Mouse (Mus musculus): ENCODE measurements at regions not wholly inside any gene's neighbourhood (a gene's known extent, or its start where the extent isn't known, plus 50 kb on each side); places are given as distances from the start of the nearest gene placed in this dataset.

DNA sequence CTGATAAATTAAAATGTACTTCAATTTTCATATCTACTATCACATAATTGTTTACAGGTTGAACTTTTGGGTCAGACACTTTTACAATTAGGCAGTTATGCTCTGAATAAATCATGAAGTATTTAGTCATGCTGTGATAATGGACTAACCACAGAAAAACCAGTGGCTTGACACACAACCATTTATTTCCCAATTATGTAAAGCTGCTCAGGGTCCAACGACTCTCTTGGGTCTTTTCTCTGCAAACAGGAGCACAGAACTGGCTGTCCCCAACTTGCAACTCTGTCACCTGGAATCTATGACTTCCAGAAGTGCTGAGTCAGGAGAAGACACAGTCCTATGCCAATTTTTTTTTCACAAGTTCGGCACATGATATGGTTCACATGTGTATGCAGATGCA lies 214.8 kb downstream of the Kcnj2 start:
- no peak for DNase-seq

DNA sequence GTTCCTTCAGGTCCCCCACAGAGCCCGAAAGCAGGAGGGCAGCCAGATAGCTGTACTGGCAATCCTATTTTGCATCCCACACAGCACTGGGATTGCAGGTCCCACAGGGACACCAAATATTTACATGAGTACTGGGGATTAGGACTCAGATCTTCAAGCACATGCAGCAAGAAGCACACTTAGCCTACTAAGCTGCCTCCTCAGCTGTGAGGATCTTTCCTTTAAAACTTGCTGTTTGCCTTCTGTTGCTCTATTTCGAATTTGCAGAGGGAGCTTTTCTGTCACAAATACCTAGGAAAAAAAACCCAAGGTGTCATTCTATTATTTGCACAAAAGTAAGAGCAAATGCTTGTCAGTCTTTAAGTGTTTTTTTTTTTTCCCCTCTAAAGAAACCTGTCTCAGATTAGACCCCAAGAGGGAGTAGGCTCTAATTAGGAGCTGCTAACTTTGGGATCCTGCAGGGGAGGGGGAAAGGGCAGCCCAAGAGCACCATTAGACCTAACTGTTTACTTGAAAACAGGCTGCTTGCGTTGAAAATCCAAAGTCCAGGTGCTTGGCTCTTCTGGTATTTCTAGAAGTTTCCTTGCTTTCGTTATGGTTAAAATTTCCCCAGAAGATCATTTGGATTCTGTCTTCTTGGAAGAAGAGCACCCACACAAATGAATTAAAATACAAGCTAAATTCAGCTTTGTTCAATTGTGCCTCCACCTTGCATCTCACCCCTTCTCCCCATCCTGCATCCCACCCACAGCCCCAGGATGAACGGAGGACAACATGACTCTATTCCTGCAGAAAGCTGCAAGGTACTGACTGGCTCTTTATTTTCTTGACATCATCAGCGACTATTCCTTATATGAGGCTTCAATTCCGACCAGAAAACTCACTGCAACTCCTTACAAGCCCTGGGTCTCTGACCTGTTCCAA lies 215.5 kb downstream of the Kcnj2 start:
- no peak for DNase-seq

DNA sequence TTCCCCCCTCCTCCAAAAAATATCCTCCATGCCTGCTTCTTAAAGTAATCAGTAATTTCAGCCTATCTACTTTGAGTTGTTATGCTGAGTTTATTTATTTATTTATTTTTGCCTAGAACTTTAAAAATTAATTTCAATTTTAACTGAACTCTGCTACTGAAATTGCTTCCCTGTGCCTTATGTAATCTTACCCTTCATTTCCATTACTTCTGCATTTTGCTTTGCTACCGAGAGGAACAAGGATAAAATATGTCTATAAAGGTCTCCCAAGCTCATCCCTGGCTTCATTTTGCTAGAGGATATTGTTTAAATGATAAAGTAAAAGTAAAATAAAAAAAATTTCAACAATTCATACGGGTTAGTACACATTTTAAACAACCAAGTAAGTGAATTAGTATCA lies 216.3 kb downstream of the Kcnj2 start:
- no peak for DNase-seq

DNA sequence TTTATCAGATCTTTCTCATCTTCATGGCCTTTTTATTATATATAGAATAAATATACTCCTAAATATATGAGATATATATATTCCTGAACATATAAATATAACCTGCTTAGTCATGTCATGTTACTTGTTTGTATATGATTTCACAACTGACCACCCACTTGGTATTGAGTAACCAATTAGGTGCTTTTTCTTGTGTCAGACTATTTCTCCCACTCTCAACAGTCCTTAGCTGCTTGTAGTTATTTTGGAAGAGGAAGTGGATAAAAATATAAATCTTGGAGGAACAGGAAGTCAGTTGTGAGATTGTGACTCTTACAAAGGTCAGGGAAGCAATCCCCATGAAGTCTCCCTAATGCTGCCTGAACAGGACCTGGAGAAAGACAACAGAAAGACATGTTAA lies 224.6 kb downstream of the Kcnj2 start:
- no peak for DNase-seq

DNA sequence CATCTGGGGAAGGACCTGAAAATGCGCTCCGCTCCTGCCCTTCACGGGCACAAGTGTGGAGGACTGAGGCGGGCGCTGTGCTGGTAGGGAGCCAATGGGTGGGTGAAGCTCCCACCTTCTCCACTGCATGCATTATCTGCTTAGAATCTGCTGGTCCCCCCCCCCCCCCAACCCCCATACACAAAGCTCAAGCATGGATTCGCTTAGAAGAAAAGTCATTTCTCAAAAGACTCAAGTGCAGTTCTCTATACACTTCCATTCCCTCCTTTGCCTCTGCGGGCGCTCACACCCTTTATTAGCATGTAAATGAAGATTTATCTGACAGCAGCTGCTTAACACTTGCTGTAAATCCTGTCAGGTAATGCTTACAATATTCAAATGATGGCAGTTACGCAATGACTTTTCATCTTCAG lies 230.4 kb downstream of the Kcnj2 start:
- no peak for DNase-seq

DNA sequence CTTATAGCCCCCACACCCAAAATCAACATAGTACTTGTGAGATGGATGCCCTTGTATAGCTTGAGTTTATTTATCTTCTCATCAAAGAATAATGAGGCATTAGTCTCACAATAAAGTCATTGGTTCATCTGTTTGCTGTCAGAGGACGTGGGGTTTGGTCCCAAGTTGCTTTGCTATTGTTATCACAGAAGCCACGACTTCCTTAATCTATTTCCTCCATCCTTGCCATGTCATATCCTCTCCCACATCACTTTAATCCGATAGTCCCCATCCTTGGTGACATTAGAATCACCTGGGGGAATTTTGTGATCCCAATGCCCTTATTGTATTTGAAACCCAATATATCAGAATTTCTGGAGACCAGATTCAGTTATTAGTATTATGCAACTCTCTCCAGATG lies 246.8 kb downstream of the Kcnj2 start:
- no peak for DNase-seq

DNA sequence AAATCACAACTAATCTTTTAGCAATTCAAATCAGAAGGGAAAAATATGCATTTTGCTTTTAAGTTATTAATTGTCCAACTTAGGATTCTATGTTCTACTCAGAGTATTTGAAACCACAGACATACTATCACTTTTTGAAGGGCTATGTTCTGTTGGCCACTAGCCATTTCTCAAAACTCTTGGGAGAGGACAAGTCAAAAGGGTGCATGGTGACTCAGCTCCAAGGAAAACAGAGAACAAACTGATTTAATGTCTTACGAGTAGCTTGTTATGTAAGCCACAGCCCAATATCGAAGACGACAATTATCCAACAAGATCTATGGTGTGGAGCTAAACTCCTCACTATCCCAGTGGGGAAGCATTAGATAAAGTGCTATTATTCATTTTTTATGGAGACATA lies 247.6 kb downstream of the Kcnj2 start:
- no peak for DNase-seq

DNA sequence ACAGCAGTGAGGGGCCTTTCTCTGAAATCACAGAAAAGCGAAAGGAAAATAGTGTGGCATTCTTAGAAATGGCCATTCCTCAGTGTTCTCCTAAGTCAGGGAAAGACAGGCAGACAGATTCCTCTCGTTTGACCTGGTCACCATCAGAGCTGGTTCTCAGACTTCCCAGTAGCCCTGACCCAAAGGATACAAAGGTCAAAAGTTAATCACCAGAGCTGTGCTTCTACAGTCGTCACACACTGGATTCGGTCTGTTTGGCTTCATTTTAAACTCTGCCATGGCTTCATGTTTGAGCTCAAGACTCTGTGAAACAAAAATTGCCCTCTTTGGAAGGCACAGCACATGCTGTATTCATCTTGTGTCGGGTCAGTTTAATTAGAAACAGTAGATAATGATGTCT lies 255.6 kb downstream of the Kcnj2 start:
- DNase-seq = no peak

DNA sequence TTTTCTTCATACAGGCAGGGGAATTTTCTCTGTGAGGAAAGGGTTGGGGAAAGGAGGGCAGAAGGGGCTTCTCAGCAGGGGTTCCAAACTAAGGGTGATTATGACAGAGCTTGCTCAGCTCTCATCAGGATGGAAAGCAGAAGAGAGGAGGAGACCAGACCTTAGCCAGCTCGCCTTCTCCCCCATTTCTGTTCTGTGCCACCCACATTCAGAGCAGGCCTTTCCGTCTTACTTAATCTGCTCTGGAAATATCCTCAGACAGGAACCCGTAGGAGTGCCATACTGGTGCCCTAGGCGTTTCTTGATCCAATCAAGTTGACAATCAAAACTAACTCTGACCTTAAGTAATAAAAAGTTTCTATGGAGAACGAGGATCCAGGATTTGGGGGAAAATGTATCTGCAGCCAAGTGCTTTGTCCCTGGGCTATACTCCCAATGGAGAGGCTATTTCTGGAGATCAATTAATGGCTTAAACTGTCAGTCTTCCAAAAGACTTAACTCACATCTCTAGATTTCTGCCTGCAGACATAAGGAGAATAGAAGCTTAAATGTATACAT lies 258.6 kb downstream of the Kcnj2 start:
- DNase-seq = no peak

DNA sequence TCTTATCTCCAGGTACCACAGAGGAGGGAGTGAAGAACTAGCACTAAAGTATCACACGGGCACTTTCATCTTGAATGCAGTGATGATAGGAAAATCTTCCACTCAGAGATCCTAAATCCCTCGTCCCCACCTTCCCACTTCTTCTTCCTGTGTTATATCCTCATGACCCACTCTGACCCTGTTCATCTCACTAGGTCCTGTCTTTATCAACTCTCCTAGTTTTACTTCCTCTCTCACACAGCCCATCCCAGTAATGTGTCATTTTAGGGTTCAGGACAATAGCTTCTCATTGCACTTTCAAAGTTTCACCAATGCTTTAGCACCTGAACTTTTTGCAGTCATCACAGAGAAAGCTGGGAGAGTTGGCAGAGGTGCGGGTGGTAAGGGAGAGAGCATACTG lies 261.0 kb downstream of the Kcnj2 start:
- no peak for DNase-seq

DNA sequence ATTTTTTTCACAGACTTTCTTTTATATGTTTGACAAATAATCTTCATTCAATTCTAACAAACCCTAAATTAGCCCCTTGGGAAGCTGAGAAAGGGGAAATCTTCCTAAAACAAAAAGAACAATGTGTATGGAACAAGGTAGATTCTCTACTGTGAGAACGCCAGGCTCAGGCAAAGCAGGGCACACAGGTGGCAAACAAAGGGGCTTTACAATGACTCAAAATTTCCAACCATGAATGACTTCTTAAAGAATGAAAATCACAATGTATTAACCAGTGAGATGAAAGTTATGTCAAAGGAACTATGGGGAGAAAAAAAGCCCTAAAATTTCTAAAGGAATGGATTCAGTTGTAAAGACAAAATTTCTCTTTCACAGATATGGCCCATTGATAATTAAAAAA lies 262.3 kb downstream of the Kcnj2 start:
- no peak for DNase-seq

DNA sequence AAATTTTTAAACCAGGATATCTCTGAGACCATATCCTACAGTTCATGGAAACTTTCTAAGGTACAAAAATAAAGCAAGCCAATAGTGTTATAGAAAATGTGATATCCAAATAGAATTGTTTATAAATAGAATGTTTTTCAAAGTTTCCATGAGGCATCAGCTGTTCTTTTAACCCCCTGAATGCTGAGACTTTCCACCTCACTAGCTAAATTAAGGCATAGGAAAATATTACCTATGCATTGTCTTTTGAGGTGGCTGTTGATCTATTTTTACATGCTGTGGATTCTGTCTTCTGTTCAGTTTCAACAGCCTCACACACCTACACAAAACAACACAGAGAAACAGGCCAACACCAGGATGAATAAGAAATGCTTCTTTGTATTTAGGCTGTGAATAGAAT lies 265.6 kb downstream of the Kcnj2 start:
- no peak for DNase-seq

DNA sequence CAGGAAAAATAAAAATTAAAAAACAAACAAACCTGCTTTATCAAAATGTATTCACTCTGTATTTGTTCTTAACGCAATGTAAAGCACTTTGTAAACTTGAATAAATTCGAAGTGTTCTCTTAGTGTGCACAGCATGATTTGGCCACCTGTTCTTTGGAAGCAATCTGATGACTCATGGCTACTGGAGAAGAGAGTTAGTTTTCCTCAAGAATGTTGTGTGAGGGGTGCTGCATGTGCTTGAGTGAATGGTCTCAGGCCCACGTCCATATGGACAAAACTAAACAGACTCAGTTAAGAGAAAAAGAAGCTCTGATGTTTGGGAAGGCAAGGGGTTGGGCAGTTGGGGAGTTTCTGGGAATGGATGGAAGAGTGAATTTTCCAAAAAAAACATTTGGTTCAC lies 267.1 kb downstream of the Kcnj2 start:
- DNase-seq = no peak

DNA sequence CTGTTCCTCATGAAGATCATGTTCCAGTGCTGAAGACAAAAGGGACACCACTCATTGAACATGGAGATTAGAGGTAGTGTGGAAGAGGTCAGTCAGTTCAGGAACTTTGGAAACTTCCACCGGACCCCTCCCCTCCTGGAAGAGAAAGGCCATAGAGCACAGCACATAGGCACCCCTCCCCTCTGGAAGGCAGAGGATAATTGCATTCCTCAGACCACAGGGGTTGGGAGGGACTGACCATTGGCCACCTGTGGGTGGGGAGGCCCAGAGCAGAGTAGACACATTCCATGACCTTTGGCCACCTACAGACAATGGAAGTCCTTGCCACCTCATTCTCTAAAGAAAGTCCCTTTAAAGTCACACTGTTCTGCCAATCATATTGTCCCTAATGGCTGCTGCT lies 281.6 kb downstream of the Kcnj2 start:
- DNase-seq = no peak

DNA sequence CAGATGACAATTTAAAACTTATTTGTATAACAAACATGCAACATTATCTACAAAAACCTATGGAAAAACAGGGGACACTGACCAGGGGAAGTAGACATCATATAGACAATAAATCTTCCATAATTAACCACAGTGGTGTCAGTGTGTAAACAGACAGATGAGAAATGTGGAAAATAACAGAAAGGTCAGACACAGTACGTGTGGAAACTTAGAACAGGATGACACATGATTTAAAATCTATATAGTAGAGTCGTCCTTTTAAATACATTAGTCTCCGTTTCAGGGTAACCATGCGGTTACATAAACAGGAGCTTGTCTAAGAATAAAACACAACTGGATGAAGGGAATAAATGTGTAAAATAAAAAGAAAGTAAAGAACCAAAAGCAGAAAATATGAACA lies 284.1 kb downstream of the Kcnj2 start:
- no peak for DNase-seq

DNA sequence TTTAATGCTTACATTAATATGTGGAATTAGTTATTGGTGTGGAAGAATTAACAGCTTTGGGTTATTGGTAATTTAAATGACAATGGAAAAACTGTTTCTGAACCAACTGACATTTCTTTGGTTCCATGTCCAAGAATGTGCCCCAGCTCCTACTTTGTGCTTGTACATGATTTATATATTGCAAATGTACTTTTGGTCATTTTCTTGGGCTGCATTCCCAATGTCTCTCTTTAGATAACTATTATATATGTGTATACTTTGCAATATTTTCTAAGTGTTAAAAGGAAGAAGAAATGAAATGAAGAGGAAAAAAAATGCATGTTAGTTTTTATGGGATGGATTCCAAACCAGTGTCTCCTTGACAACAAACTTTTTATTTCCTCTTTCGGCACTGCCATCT lies 297.4 kb downstream of the Kcnj2 start:
- DNase-seq = no peak

DNA sequence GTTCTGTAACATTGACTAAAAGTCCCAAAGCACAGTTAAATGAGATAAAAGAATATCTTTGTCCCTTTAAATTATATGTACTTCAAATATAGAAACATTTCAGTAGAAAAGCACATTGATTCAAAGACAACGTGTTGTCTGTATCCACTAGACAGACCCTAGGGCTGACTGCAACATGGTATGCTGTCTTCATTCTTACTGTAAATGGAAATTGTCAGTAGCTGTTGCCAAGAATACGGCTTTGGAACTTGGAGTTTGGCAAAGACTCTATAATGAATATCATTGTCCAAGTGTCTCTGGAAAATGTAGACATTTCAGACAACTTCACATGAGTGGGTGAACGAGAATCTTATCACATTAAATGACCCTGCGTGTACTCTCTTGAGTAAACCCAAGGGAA lies 311.2 kb downstream of the Kcnj2 start:
- DNase-seq = no peak

DNA sequence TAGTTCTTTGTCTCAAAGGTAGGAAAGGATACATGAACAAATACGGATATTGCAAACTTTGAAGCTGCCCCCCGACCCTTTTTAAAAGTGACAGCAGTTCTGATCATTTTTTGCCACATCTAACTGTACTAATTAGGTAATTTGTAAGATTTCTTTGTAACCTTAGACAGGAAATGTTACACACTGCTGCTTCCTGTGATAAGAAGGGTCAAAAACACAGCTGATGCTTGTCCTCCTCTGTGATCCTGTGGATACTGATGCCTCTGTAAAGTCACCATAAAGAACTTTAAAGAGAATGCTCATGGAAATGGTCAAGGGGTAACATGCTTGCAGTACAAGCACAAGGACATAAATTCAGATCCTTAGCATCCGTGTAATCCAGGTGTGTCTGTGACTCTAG lies 313.9 kb downstream of the Kcnj2 start:
- DNase-seq = no peak

DNA sequence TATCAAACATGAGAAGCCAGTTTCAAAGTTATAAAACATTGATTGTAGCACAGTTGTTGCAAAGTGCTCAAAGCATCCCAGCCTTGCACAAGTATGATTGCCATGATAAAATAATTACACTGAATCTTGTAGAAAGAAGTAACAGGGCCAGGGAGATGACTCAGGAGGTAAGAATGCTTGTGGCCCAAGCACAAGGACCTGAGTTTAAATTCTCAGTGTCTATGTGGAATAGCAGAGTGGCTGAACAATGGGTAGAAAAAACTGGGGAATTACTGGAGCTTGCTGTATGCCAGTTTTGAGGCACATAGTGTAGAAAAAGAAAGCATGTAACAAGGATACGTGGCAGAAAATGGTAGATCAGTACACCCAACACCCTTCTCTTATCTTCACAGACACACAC lies 332.7 kb downstream of the Kcnj2 start:
- DNase-seq = no peak

DNA sequence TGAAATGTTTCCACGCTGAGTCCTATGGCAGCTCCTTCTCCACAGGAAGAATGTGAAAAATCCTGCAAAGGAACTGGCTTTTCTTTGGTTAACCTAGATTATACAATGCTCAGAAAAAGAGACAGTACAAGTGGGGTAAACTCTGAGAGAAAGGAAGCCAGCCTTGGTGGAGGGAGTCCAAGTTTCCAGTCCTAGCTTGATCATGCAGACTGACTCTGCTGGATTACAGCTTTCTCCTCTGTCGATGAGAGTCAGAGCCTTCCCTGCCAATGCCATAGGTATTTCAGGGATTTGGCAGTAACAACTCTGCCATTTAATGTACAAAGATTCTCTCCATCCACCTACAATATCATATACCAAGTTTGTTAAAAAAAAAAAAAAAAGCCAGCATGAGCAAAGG lies 343.3 kb downstream of the Kcnj2 start:
- no peak for DNase-seq

DNA sequence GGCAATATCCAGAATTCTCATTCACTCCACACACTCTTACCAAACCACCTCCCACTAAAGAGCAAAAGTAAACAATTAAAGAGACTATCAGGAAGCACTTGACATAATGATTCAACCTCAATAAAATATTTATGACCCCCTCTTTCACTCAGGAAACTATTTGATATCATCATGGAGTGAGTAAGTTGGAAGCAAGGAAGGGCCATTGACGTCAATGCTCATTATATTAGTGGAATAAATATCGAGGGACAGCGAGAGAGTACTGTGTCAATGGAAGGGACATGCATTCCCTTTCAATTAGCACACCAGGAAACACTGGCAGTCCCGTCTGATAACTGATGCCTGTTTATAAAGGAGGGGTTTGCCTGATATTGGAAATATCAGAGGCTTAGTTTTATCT lies 358.9 kb downstream of the Kcnj2 start:
- DNase-seq = no peak

DNA sequence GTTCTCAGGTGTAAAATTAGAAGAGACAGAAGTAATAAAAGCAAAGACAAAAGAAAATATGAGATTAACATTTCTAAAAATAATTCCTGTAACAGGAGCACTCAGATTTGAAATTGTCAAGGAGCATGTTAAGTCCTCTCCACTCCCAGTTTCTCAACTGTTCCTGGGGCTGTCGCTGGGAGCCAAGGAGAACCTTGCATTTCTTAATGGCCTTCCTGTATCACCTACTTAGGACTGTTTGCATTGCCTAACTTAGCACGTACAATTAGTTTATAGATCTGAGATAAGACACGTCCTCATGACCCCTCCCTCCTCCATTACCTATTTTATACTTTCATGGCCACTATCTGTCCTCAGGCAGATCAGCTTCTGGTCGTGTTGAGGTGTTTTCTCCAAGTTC lies 360.8 kb downstream of the Kcnj2 start:
- DNase-seq = no peak

DNA sequence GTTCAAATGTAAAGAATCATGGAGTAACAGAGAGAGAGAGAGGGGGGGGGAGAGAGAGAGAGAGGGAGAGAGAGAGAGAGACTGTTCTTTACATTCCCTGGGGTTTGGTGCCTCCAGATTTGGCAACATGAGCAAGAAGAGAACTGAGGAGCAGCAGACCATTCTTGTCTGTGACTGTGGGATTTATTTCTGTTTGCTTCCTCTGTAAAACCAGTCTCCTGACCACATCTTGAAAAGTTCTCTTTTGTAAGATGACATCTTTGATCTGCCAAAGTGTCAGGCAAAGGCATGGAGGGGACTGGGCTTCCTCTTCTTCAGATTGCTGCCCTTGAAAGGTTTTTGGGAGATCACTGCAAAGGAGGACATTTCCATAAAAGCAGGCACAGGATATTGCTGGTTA lies 376.3 kb downstream of the Kcnj2 start:
- DNase-seq = no peak

DNA sequence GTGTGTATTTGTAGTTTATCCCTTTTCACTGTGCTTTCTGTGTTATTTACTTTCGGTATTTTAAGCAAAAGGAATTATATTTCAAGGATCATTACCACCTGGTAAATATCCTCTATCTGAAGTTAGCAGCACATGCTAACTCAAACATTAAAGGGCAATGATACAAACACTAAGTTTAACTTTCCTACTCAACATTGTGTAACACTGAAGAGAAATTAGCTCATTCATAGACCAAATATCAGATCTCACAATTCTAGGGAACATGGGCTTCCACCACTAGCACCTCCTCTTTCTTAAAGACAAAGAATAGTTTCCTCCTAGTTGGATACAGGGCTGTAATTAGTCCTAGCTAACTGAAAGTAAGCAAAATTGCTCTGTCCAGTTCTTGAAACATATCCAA lies 377.4 kb downstream of the Kcnj2 start:
- DNase-seq = no peak

Measured in gastrocnemius, postnatal 25 days (tissue).